Mouse (Mus musculus) gastrocnemius, adult 2 months (tissue): ENCODE data around the gene Abcd4. TPM values are rescaled to one million over a fixed set of nuclear protein-coding genes. Genes with fewer than 3 reads are reported as not detected.

Source experiments
- DNase-seq: peaks from one replicate; pipeline ENCODE4 v3.0.0; 2022
- H3K27ac ChIP-seq: fragments of 200-600 bp; 2 replicates; pipeline ENCODE4 v1.8.1; 2022; ENCODE audit warnings: mild to moderate bottlenecking
- H3K4me3 ChIP-seq: fragments of 200-600 bp; 2 replicates; pipeline ENCODE4 v1.8.1; 2022; ENCODE audit warnings: mild to moderate bottlenecking, moderate library complexity
- CTCF ChIP-seq: fragments of 200-600 bp; IDR thresholded peaks from 2 replicates; pipeline ENCODE4 v1.8.1; 2022; ENCODE audit warnings: antibody characterized with exemption, mild to moderate bottlenecking, moderate library complexity
- intact Hi-C: fragments of 180-260 bp; cut with DNase I; formaldehyde crosslinking; loops from one replicate; pipeline ENCODE4 v1.15.1; 2025
- total RNA-seq, 2 experiments: library from RNA; stranded (reverse); gene quantifications; 2 replicates each; pipeline ENCODE4 v1.2.3; 2021

Gene Abcd4
- total RNA-seq, 2 experiments from 2014 or later, result 4.0 to 5.3 TPM

DNA sequence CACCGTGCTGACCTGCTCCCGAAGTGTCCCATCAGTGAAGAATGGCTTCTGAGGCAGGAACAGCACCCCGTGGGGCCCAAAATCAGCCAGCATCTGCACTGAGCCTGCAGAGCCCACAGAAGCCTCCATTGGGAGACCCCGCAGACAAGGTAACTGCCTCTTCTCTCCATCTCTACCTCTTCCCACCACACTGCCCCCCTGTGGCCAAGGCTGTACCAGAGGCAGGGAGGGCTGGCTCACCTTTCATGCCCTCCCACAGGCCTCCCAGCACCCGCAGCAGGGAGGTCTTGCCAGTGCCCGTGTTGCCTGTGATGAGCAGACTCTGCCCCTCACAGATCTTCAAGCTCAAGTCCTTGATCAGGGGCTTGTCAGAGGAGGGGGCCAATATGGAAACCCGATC lies 11.4 kb downstream of the Abcd4 start:
- H3K4me3 ChIP-seq, result no peak overlapping the region
- intact Hi-C loops, result no loop called here
- TF ChIP-seq CTCF, result peak; percentile 50
- no peak overlapping the region for H3K27ac ChIP-seq
- DNase-seq, result no peak

DNA sequence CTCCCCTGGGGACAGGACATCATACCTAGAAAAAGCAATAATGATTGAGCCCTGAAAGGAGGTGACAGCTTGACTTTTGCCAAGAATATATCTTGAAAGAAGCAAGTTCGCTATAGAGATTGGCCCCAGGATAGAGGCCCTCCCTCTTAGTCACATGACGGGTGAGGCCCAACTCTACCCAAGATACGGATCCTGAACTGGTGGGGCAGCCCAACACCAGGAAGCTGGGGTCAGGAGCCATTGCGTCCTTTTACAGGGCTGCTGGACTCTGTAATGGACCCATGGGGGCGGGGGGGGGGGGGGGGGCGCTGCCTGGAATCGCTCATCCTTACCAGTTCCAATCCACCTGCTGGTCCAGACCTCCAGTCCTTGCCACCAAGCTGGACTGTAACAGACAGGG lies 13.2 kb downstream of the Abcd4 start:
- intact Hi-C loops, result no loop called here
- Histone ChIP-seq H3K27ac (no peak overlapping the region), H3K4me3 (no peak overlapping the region)
- no peak for DNase-seq
- TF ChIP-seq CTCF, result no peak

DNA sequence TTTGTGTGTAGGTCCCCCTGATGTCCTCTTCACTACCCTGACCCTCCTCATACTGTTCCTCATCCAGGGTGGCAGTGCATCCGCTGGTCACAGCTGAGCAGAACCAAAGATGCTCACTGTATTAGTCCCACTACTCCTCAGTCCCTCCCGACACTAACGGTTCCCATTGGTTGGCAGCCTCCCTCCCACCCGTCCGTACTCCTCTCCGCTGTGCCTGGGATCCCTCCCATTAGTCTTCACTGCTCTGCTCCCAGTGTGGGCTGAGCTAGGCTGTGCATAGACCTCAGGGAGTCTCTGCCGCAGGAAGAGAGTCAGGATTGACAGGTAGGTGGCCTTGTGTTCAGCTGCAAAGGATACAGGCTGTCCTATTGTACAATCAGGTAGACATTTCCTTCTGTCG lies 18.9 kb downstream of the Abcd4 start:
- no peak for DNase-seq
- intact Hi-C loops, result no loop called here
- no peak for TF ChIP-seq CTCF
- Histone ChIP-seq H3K4me3 (no peak overlapping the region), H3K27ac (no peak overlapping the region)

DNA sequence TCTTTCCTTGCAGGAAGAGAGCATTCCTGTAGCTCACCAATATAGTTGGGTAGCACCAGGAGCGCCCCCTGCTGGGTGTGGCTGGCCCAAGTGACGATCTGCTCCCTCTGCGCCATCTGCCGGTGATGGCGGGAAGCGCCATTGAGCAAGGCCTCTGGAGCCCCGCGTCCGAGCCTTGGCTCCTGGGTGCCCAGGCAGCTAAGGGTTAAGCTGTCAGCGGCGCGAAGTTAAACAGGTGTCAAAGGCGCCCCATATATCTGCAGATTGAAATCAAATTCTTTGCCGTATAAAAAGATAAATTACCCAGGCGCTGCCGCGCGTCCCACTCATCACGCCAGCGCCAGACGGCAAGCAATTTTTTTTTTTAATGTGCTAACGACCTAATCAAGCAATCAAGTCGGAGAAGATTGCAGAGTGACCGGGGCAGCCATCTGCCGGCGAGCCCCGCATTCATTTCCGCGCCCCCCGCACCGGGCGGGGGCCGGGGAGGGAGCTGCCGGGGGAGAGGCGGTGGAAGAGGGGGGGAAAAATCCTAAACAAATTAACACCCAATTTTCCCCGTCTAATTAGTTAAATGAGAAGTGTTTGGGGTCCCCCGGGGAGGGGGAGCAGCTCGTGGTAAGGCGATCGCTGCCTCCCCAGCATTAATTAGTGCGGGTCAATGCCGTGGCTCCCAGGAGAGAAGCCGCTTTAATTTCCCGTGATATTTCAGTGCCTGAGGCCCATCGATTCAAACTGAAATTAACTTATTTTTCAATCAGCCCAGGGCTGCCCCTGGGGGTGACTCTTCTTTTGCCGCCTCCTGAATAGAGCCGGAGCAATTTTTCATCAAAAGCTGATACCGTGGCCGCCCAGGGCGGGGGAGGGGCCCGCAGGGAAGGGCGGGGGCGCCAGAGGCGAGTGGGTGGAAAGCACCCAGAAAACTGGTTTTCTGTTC lies 27.1 kb downstream of the Abcd4 start:
- peak overlapping the region; percentile 49 for H3K27ac ChIP-seq
- TF ChIP-seq CTCF, result no peak; the same call in 1 of the 2 replicates
- H3K4me3 ChIP-seq, result peak overlapping the region; percentile 81
- intact Hi-C loops, result loop anchor here (2.0 to 5.0 kb wide), 2 partner anchors 108 to 121 kb away; no protein-coding TSS in a partner anchor
- DNase-seq, result peak; percentile 93

DNA sequence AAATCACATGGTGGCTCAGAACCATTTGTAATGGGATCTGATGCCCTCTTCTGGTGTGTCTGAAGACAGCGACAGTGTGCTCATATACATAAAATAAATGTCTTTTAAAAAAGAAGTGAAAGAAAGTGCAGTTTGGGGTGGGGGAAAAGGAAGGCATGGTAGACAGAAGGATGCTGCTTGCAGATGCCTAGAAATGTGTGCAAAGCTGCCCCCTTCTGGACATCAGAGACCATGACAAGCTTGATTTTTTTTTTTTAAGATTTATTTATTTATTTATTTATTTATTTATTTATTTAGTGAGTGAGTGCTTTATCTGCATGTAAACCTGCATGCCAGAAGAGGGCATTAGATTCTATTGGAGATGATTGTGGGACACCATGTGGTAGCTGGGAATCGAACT lies 35.9 kb downstream of the Abcd4 start:
- no peak for TF ChIP-seq CTCF
- DNase-seq, result no peak
- intact Hi-C loops, result no loop called here
- H3K4me3 ChIP-seq, result no peak overlapping the region
- no peak overlapping the region for H3K27ac ChIP-seq

DNA sequence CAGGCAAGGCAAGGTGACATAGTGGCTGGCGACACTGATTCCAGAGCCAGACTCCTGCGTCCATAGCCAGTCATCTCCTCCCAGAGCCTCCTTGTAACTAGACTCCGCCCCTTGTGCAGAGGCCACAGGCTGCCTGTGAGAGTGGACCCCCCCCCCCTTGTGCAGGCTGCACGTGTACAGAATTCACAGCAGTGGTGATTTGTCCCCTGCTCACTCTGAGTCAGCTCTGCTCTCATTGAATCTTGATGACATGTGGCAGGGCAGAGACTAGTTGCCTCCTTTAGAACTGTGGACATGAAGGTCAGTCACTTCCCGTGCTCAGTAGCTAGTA lies 38.8 kb downstream of the Abcd4 start:
- no peak for TF ChIP-seq CTCF

DNA sequence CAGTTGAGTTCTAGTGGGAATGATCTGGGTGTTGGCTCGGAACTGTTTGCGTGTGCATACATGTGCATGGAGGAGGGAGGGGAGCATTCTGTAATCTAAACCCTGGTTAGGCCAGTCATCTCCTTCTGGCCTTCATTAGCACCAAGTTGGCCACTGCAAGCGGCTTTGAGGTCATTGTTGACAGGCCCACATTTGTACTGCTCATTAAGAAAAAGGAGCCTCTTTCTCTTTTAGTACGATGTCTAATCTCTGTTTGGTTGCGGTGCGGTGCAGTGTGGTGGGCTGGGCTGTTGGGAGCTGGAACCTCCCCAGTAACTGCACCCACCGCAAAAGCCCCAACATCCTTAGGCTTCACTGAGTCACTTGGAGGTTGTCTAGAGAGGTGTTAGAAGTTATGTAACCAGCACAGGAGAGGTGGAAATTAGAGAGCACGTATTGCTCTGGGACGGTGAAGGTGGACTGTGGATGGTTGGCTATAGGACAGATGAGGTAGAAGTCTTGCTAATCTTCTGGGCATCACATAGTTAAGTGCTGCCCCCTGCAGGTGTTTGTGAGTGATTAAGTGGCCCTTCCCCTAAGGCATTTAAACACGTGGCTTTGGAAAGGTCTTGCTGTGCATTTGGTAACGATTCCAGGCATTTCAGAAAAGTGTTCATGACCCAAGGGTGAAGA lies 39.3 kb downstream of the Abcd4 start:
- no peak overlapping the region for H3K4me3 ChIP-seq
- intact Hi-C loops, result no loop called here
- TF ChIP-seq CTCF, result no peak
- no peak for DNase-seq
- no peak overlapping the region for H3K27ac ChIP-seq

More for the DNA sequence above, 38.8 kb downstream of the Abcd4 start:
- H3K27ac ChIP-seq, result no peak overlapping the region
- no peak overlapping the region for H3K4me3 ChIP-seq
- intact Hi-C loops, result no loop called here
- no peak for DNase-seq

DNA sequence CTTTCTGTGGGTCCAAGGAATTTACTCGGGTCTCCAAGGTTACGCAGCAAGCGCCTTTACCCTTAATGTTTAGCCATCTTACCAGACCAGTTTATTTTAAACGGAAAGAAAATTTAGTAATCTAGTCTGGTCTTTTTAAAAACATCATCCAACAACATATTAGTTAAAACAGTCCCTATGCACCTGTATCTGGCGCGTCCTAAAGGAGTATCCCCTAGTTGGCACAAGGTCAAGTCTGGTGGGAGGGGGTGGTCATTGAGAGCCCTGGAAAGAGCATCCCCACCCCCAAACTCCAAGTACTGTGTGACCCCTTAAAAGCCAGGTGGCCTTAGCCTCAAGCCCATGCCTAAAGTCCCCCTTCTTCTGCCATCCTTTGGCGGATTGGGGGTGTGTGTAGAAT lies 44.1 kb downstream of the Abcd4 start:
- intact Hi-C loops, result no loop called here
- TF ChIP-seq CTCF, result no peak

DNA sequence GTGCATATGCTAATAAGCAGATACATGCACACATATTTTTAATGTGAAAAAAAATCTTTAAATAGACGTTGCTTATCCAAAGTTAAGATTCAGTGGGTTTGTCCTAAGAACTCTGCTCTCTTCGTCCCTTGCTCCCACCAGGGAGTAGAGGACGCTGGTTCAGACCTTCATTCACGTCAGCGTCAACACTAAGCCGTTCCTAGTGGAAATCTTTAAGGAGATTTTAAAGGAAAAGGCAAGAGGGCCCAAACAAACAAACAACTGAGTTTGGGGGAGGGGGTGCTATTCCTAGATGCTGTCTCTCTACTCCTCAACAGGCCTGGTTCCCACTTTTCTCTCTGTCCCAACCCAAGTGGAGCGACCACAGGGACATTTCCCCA lies 44.9 kb downstream of the Abcd4 start:
- H3K4me3 ChIP-seq, result no peak overlapping the region
- no peak for DNase-seq
- TF ChIP-seq CTCF, result no peak
- intact Hi-C loops, result no loop called here
- no peak overlapping the region for H3K27ac ChIP-seq

More for the DNA sequence above, 44.1 kb downstream of the Abcd4 start:
- Histone ChIP-seq H3K27ac (no peak overlapping the region), H3K4me3 (no peak overlapping the region)
- DNase-seq, result no peak

DNA sequence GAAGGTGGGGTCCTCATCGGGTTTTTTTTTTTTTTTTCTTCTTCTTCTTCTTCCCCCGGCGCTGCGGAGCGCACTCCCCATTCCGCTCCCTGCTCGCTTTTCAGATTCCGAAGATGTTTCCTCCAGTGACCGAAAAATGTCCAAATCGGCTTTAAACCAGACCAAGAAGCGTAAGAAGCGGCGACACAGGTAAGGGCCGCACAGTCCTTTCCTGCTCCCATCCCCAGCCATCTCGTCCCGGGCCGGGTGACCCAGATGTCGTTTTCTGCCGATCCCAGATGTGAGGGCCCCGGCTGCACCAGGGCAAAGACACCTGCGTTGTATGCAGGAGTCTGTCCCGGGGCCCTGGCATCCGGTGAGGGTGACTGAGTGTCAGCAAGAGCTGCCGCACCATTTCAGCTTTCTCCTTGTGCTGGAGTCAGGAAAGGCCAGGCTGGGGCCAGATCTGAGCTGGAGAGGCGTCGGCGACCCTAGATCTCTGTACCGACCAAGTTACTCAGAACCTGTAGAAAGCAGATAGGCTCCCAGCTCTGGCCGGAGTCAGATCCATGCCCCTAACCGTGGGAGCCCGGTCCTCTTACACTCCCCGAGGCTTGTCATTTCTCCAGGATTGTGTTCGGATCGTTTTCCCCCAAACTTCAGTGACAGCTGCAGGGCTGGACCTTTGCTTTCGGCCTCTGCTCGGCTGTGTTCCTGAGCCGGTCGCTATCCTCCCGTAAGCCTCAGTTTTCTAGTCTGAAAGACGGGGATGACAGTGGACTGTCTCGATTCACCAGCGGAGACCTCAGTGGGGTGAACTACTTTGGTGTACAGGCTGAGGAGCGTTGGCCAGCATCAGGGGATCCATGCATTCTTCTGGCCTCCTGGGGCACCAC lies 45.5 kb downstream of the Abcd4 start:
- TF ChIP-seq CTCF, result no peak
- peak overlapping the region; percentile 0; the same call in 1 of the 2 replicates for H3K4me3 ChIP-seq
- DNase-seq, result peak; percentile 23
- no peak overlapping the region for H3K27ac ChIP-seq
- intact Hi-C loops, result no loop called here

DNA sequence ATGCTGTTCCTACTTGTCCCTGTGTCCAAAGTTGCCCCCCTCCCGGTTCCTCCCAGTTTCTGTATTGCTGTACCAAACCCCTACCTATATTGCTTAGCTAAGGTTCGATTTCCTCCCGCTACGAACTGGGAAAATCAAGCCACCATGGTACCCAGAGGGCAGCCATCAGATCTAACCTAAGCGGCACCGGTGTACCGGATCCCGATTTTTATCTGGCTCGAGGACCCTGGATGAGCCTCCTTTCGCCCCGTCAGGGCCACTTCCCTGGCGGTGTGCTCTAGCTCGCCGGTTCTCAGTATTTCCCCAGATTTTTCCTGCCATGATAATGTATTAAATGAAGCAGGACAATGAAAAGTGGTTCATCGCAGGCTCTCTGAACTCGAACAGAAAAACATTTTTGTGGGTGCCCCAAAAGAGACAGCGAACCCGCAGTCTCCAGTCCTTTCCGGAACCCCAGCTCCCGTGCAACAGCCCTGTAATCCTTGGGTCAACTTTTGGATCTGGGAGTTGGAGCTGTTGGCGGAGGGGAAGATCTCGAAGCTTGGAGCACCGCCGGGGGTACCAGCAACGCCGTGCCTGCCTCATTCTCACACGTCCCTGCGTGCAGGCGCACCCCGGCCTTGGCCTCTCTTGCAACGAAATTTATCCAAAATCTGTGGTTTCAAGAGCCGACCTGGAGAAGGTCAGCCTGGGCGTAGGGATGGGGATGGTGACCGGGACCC lies 46.4 kb downstream of the Abcd4 start:
- intact Hi-C loops, result no loop called here
- Histone ChIP-seq H3K4me3 (0 out of 2 replicates have a peak overlapping the region, but pooled peaks have one; percentile 0), H3K27ac (no peak overlapping the region)
- TF ChIP-seq CTCF, result no peak
- no peak for DNase-seq
